Mouse (Mus musculus) liver, adult 2 months (tissue): ENCODE measurements around the gene Fut11. TPM values are rescaled to one million over a fixed set of nuclear protein-coding genes. Genes with fewer than 3 reads are reported as not detected.

Experiments used
- DNase-seq: peaks from one replicate; pipeline ENCODE4 v3.0.0-alpha.2; 2011; ENCODE audit warnings: low read depth, low spot score; ENCODE audit errors: extremely low read depth
- H3K27ac ChIP-seq: fragments of 200-500 bp; replicated peaks from 2 replicates; pipeline ENCODE4 v1.5.1; 2012; ENCODE audit warnings: low read depth, mild to moderate bottlenecking, control low read depth, inconsistent platforms, low read length; ENCODE audit not compliant: insufficient read depth
- H3K27me3 ChIP-seq: fragments of 200-500 bp; 2 replicates; pipeline ENCODE4 v1.6.1; 2012; ENCODE audit warnings: mild to moderate bottlenecking, moderate library complexity, low read length, inconsistent platforms; ENCODE audit not compliant: control insufficient read depth, insufficient read depth
- H3K36me3 ChIP-seq: fragments of 200-500 bp; 2 replicates; pipeline ENCODE4 v1.6.1; 2012; ENCODE audit warnings: low read length, inconsistent platforms; ENCODE audit not compliant: control insufficient read depth, insufficient read depth
- H3K4me1 ChIP-seq: fragments of 200-500 bp; 2 replicates; pipeline ENCODE4 v1.6.1; 2011; ENCODE audit warnings: low read length; ENCODE audit not compliant: control insufficient read depth, insufficient read depth
- H3K4me3 ChIP-seq: fragments of 200-500 bp; 2 replicates; pipeline ENCODE4 v1.5.1; 2011; ENCODE audit warnings: low read depth, mild to moderate bottlenecking, control low read depth, low read length, moderate library complexity; ENCODE audit not compliant: insufficient read depth
- H3K79me2 ChIP-seq: fragments of 200-500 bp; 2 replicates; pipeline ENCODE4 v1.6.1; 2012; ENCODE audit warnings: inconsistent platforms, mild to moderate bottlenecking, low read length, moderate library complexity; ENCODE audit not compliant: control insufficient read depth, insufficient read depth
- H3K9ac ChIP-seq: fragments of 200-500 bp; 2 replicates; pipeline ENCODE4 v1.6.1; 2012; ENCODE audit warnings: low read depth, mild to moderate bottlenecking, control low read depth, inconsistent platforms, low read length
- CTCF ChIP-seq: fragments of 200-500 bp; IDR thresholded peaks from 2 replicates; pipeline ENCODE4 v1.5.1; 2011; ENCODE audit warnings: low read depth, low read length, control low read depth
- POLR2A ChIP-seq: fragments of 200-500 bp; IDR thresholded peaks from 2 replicates; pipeline ENCODE4 v1.6.1; 2011; ENCODE audit warnings: low read length, control low read depth; ENCODE audit not compliant: insufficient read depth; ENCODE audit errors: extremely low read depth
- WGBS: fragments of 180-500 bp; shearing (Covaris S2); methylation state at CpG from one replicate; pipeline ENCODE4 v1.1.7; 2018; 5-methylcytosine and 5-hydroxymethylcytosine counted together
- polyA plus RNA-seq: library from polyadenylated mRNA; depleted of rRNA; stranded (reverse); fragments of >200 nt; gene quantifications from 2 replicates; pipeline ENCODE4 v1.2.3, GENCODE M21; 2012
- total RNA-seq: library from RNA; depleted of rRNA; stranded (reverse); fragments of >200 nt; gene quantifications from 2 replicates; pipeline ENCODE4 v1.2.3, GENCODE M21; 2014

The Fut11 gene
- total and polyA plus RNA-seq, 2 experiments = 3.3 to 3.8 TPM

GRCm38 (mm10) chr14:20725660-20726339 lies 31.0 kb downstream of the Fut11 start:
- no peak overlapping the region for H3K27ac ChIP-seq
- no peaks in the 10 kb centered on the region; the same call in 1 of the 2 replicates for H3K79me2 ChIP-seq
- no peak for DNase-seq
- WGBS = 78% methylated on average over 6 of the region's 6 CpGs
- no peaks in the 10 kb centered on the region for H3K27me3 ChIP-seq
- no peak for TF ChIP-seq CTCF
- TF ChIP-seq POLR2A = no peak
- no peak overlapping the region for H3K9ac ChIP-seq
- no peak overlapping the region for H3K4me3 ChIP-seq
- H3K4me1 ChIP-seq = no peaks in the 10 kb centered on the region
- H3K36me3 ChIP-seq = peaks cover 65% of the 10 kb centered on the region

DNA sequence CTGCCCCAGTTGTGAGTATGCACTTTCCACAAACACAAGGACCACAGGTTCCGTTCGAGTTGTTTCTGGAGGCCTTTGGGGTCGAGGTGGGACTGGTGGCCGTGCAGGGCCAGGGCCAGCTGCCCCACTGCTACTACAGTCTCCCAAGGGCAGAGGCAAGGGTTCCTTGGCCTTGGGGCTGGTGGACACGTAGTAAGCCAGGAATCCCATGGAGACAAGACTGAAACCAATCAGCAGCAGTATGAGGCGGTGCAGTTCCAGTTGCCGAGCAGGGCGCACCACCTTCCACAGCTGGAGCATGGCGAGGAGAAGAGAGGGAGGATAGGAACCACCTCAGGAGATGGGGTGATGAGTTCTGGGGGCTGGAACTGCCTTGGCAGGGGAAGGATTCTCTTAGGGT lies 35.1 kb downstream of the Fut11 start:
- DNase-seq = no peak
- WGBS = 95% methylated on average over 9 of the region's 9 CpGs
- no peaks in the 10 kb centered on the region; the same call in 1 of the 2 replicates for H3K79me2 ChIP-seq
- TF ChIP-seq CTCF (no peak), POLR2A (no peak)
- no peak overlapping the region for H3K27ac ChIP-seq
- no peak overlapping the region for H3K4me3 ChIP-seq
- no peak overlapping the region for H3K9ac ChIP-seq
- H3K4me1 ChIP-seq = peaks cover 4% of the 10 kb centered on the region; the same call in 1 of the 2 replicates
- H3K36me3 ChIP-seq = peaks cover 55% of the 10 kb centered on the region
- no peaks in the 10 kb centered on the region for H3K27me3 ChIP-seq

GRCm38 (mm10) chr14:20730853-20731602 lies 36.3 kb downstream of the Fut11 start:
- TF ChIP-seq CTCF = no peak
- no peak for TF ChIP-seq POLR2A
- Histone ChIP-seq H3K36me3 (peaks cover 48% of the 10 kb centered on the region), H3K4me3 (no peak overlapping the region), H3K79me2 (no peaks in the 10 kb centered on the region; the same call in 1 of the 2 replicates), H3K27ac (no peak overlapping the region), H3K9ac (no peak overlapping the region), H3K4me1 (peaks cover 7% of the 10 kb centered on the region), H3K27me3 (no peaks in the 10 kb centered on the region)
- DNase-seq = peak; percentile 30
- 92% methylated on average over 9 of the region's 9 CpGs for WGBS

DNA sequence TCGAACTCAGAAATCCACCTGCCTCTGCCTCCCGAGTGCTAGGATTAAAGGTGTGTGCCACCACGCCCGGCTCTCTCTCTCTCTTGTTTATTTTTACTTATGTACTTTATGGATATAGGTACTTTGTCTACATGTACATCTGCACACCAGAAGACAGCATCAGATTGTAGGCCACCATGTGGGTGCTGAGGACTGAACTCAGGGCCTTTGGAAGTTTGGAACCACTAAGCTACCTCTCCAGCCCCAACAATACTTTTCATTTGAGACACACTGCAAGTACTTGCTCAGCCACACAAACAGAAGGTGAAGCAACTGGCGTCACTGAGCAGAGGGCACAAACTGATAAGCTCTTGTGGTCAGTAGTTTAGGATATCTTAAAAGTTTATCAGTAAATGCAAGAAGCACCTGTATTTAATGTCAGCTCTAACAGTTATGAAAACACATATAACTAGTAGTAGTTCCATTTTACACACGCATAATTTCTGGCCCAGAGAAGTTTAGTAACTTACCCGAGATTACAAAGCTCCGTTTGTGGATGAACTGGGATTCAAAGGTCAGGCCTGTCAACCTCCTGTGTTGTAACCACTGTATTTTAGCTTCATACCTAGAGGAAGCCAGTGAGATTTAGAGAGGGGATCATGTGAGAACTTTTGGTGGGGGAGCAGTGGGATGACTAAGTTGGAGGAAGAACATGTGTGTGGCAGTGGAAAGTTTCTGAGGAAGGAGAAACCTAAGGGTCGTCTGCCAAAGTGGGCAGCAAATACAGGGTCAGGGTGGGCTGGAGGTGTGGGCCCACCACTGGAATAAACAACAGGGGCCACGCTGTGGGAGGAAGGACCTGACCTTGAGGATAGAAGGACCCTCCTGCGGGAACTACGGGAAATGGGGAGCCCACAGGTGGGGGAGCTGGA lies 38.5 kb downstream of the Fut11 start:
- Histone ChIP-seq H3K4me1 (peaks cover 7% of the 10 kb centered on the region), H3K27me3 (no peaks in the 10 kb centered on the region), H3K79me2 (no peaks in the 10 kb centered on the region; the same call in 1 of the 2 replicates), H3K36me3 (peaks cover 30% of the 10 kb centered on the region), H3K27ac (peak overlapping the region; percentile 99), H3K9ac (peak overlapping the region; percentile 92), H3K4me3 (peak overlapping the region; percentile 83)
- no peak for TF ChIP-seq POLR2A
- WGBS = 15% methylated on average over 12 of the region's 12 CpGs
- DNase-seq = peak; percentile 87

DNA sequence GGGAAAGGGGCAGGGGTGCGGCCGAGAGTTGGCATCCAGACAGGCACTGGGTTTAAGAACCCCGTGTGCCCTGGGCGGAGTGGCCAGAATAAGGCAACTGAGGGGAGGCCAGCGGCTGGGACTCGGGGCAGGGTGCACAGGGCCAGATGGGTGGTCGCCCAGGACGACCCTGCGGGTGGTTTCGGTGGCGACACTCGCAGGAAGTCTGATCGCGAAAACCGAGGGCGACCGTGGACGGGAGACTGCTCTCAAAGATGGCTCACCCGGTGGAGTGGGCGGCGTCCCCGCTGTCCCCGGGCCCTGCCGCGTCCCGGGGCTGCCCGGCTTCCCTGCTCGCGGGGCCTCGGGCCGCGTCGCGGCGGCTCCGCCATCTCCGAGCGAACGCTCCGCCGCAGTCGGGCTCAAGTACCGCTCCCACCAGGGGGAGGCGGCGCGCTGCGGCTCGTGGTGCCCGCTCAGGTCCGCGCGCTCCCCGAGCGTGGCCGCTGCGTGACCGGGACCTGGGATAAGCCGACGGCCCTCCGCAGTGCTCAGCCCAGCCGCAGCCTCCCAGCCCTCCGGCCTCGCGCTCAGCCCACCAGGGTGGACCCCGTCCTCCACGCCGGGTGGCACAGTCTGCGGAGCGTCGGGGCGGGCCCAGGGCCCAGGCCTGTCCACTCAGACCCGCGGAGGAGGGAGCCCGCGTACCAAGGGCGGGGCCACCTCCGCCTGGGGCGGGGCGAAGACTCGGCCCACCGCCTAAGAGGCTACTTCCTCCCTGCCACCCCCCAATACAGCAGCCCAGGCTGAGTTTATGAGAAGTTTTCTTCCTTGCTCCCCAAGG lies 39.4 kb downstream of the Fut11 start, which contains the start of gene Ndst2:
Ndst2 (minus strand) TSS at position 611 of the 823 bp plus-strand sequence.
- Histone ChIP-seq H3K4me1 (peaks cover 7% of the 10 kb centered on the region), H3K9ac (peak within 1 kb of the TSS; percentile 92), H3K36me3 (peaks cover 23% of the 10 kb centered on the region), H3K4me3 (peak within 1 kb of the TSS; percentile 83), H3K79me2 (no peaks in the 10 kb centered on the region; the same call in 1 of the 2 replicates), H3K27ac (peak within 1 kb of the TSS; percentile 99), H3K27me3 (no peaks in the 10 kb centered on the region)
- no peak for TF ChIP-seq CTCF
- TF ChIP-seq POLR2A = peak; percentile 68; the same call in 1 of the 2 replicates
- DNase-seq = peak; percentile 55
- WGBS = under 1% methylated on average over 71 of the region's 81 CpGs
